Mouse (Mus musculus): ENCODE measurements around the gene Ceacam20.
"Not testable (repeated sequence)": the region's sequence is repeated elsewhere in the genome, so short reads cannot be mapped to it uniquely, and the experiment has no call there.

Gene Ceacam20

DNA sequence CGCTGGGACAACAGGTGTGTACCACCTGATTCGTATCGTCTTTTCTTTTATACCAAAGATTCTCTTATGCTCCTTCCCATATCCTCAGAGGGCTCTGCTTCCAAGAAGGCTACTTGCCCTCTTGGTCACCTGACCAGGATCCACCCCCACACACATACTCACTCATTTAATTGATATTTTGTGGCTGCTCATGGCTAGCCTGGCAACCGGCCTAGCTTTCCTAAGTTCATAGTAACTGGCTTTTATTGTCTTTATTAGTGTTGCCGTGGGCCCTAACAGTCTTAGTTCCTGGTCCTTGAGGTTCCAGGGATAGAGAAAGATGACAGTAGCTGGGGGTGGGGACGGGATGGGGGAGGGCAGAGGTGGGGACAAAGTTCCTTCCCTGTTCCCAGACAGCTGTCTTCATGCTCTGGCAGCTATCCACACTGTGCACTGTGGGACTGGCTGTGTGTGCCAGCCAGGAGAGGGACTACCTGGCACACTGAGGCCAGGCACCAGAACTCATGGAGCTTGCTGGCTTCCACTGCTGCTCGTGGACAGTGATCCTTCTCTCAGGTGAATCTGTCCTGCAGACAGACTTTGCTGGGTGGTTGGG, at the start of gene Ceacam20:
TSS of gene Ceacam20 (plus strand) at position 428 of the 595 bp plus-strand sequence.
- no peak for DNase-seq (ENCODE audit: low spot score)

DNA sequence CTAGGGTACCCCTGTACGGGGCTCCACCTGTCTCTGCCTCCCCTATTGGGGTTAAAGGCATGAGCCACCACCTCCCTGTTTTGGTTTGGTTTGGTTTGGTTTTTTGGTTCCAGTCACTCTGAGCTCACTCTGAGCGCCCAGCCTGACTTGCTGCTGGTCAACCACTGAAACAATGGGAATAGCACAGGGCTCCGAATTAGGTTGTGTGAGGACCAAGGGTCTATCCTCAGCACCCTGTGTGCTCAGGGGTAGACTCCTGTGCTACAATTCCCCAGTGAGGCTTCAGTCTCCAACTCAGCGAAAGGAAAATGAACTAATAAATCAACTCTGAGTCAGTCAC, 45.1 kb upstream of the Ceacam20 start:
- DNase-seq (ENCODE audit: low spot score), result no peak

DNA sequence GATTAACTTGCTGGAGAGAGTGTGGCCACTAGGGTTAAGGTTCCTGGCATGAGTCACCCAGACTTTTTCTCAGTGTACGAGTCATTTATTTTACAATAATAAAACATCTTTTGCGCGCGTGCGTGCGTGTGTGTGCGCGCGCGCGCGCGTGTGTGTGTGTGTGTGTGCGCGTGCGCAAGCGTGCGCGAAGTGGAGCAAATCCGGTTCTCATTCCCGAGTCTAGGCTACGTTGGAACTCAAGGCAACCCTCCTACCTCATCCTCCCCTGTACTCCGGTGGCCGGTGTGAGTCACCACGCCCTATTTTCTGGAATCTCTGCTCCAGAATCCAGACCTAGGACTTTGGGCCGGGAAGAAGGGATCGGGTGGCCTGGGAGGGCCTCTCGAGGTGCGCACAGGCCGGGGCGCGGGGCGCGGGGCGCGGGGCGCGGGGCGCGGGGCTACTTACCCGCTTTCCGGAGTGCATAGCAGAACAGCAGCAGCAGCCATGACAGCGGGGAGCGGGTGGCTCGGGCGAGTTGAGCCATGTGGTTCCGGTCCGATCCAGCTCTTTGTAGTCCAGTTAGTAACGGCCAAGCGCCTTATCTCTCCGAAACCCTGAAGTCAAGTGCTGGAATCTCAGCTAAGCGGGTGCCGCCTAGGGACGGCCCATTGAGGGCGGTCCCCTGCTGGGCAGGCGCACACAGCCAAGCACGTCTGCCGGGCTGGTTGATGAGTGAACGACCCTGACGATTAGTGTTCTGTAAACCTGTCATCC, 44.5 kb upstream of the Ceacam20 start, which contains the start of gene Pvr:
TSS of gene Pvr (minus strand) at position 655 of the 756 bp plus-strand sequence.
- DNase-seq (ENCODE audit: low spot score), result peak; percentile 83

DNA sequence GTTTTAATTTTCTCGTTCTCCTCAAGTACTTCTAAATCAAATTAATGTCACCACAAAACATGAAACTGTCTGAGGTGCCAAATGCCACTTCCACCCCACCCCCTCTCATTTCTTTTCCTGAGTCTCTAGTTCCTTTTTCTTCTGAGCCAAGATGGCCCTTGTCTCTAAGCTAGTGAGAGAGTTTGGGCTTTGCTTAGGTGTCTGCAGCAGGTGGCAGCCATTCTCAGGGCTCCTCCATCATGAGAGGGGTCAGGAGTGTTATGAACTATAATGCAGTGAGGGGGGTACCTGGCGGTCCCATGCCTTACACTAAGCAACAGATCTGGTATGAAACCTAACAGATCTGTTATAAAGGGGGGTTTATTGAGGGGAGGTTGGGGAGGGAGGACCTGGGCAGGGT, 41.9 kb upstream of the Ceacam20 start:
- DNase-seq (ENCODE audit: low spot score), result no peak

DNA sequence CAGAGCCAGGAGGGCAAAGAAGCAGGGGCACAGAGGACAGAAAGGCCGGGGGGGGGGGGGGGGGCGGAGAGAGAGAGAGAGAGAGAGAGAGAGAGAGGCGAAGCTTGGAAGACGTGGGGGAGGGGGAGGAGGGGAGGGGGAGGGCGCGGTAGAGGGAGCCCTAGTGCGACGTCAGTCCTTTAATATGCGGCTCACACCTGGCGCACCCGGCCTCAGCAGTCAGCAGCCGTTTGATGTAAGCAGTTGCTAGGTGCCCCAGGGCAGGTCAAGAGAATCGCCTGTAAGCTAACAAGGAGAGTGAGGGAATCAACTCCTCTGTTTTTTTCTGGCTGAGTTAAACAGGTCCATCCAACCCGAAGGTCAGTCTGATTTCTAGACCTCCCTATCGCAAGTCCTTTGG, 41.4 kb upstream of the Ceacam20 start:
- no peak for DNase-seq (ENCODE audit: low spot score)

DNA sequence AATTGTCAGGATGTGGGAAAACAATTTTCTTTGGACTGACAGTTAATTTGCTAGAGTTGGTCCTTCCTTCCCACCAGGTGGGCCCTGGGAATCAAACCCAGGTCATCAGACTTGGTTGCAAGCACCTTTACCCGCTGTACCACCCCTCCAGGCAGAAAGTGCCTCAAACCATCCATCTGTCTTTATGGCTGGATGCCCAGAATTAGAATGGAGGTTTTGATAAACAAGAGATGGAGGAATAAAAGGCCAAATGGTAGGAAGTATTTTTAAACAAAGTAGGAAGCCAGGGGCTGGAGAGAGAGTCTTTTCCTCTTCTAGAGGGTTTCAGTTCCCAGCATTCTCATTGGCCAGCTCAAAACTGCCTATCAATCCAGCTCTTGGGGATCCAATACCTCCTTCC, 39.8 kb upstream of the Ceacam20 start:
- DNase-seq (ENCODE audit: low spot score), result no peak

DNA sequence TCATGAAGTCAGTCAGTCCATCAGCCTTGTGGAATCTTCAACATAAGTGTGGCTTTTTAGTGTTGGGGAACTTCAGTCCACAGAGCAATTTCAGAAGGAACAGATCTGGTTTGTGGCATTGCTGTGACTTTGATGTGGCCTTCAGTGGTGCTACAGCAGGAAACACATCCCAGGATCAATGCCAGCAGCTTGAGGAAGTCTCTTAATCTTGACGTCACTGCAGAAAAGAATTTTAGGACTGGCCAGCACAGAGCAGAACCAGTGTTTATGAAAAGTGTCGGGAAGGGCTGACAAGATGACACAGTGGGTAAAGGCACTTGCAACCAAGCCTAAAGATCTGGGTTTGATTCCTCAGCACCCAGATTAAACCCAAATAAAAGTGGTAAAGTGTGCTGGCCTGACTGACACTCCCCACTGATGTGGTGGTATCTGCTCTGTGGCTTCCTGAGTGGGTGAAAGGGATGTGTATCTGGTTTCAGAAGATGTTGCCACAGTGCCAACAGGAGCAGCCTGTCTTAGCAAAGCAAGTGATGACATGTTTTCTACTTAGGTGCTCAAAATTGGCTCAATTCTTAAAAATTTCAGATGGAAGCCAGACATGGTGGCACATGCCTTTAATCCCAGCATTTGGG, 38.2 kb upstream of the Ceacam20 start:
- DNase-seq (ENCODE audit: low spot score), result no peak

DNA sequence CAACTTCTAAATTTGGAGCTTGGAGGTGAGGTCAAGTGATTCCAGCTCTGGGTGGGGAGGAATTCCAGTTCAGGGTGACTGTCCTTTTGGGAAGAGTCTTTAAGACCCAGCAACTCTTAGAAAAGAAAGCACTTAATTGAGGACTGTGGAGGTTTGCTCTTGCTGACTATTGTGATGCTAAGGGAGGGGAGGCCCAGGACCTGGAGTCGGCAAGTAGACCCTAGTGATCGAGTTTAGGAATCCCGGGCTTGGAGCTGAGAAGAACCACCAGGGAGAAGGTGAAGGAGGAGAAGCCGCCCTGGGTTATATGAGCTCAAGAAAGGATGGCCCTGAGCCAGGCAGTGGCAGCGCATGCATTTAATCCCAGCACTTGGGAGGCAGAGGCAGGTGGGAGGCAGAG, 36.7 kb upstream of the Ceacam20 start:
- no peak for DNase-seq (ENCODE audit: low spot score)

DNA sequence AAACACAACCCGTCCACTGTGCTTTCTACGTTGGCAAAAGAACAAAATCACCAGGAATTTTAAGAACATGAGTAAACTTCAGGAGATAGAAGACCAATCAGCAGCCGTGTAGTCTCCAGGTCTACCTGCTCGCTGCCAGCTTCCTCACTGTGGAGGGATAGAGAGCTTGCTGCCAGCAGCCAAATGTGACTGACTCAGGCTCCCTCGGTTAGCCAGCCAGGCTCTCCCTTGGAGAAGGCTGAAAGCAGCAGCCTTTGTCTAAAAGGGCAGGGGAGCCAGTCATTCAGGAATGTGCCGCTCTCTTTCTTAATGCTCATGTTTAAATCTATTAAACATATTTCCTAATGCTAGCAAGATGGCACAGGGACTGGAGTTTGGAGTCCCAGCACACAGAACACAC, 34.7 kb upstream of the Ceacam20 start:
- DNase-seq (ENCODE audit: low spot score), result not testable (repeated sequence)

DNA sequence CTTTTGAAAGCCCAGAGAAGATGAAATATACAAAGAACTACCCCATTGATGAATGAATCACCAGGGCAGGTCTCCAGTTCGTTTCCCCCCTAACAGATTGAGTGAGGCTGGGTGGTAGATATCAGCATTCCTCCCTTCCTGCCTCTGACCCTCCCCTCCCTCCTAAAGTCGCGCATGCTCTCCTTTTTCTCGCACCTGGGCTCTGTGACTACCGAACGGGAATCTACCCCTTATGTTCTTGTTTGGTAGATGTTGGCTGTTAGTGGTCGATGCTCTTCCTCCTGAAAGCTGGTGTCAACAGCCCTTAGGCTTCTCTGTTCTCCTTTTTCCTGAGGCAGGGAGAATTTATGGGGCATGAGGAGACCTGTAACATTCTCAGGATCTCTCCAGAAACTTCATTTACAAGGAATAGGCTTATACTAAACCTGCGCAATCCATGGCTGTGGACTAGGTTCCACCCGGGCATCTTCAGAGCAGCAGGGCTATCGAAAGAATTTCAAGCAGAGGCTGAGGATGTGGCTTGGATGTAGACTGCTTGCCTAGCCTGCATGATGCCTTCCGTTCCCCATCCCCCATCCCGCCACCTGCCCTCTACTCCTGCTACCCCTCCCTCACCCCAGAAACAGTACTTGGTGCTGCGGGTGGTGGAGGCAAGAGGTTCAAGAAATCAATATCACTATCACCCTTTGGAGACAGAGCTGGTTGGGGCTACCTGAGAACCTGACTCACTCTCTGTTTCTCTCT, 32.9 kb upstream of the Ceacam20 start:
- no peak for DNase-seq (ENCODE audit: low spot score)

DNA sequence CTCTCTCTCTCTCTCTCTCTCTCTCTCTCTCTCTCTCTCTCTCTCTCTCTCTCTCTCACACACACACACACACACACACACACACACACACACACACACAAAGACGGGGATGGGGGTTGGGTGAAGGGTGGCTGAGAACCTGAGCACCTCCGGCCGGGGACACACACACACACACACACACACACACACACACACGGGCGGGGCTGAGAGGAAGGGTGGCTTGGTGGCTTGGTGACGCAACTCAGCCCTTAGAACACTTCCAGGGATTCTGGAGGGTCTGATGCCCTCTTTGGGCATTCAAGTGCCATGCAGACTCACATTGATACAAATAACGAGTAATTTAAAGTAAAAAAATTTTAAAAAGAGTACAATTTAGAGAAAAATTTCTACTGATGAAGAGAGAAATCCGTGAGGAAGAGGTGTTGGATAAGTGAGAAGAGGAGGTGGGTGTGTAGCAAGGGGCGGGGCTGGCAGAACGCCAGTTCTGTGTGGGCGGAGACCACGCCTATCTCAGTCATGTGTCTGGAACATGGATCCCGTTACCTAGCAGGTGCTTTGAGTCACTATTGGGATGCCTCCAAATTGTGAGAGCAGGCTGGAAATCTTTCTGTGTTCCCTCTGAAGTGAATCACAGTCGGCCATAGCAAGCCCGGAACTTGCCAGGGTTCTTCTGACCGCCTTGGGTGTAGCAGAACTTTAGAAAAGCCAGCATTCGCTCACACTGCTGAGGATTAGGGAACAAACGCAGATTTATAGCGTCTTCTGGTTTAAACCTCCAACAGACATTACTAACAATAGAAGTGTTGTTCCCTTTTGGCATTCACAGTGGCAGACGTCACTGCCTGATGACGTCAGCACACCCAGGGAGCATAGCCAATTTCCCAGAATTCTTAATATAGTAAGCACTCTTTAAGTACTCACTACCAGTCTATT, 32.1 kb upstream of the Ceacam20 start:
- DNase-seq (ENCODE audit: low spot score), result peak; percentile 65

DNA sequence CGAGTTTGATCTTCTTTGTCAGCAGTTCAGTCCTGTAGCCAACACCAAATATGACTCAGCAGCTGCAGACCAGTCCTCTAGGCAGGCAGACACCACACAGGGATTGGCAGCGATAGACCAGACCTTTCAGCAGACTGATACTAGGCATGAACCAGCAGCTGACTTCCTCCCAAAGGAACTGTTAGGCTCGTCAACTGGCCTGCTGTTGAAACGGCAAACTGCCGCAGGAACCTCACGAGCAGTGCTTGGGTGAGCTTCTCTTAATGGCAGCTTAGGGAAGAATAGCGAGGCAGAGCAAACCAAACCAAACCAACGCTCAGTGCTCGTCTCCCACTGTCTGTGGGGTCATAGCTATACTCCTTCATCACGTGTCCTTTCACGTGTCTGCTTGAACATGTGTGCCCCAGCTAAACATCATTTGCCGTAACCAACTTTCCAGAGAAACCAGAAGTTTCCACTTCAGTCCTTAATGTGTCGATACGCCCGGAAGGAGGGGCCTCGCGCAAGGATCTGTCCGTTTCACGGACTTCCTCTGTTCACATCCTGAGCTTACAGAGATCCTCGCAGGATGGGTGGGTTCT, 30.0 kb upstream of the Ceacam20 start:
- no peak for DNase-seq (ENCODE audit: low spot score)

DNA sequence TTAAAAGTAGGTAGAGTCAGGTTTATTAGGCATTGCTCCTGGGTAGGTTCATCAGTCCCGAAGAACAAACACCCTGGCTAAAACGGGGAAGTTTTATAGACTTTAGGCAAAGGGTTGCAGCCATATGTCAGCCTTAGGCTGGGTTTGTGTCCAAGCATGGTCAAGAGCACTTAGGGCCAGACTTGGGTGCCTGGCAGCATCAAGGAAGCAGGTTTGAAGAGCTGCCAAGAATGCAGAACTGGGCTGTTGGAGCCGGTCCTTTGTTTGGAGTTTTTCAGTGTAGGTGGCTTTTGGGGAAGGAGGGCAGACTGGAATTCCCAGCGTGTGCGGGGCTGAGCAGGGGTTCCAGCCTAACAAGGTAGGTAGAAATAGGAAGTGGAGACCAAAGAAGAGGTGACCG, 29.3 kb upstream of the Ceacam20 start:
- no peak for DNase-seq (ENCODE audit: low spot score)

DNA sequence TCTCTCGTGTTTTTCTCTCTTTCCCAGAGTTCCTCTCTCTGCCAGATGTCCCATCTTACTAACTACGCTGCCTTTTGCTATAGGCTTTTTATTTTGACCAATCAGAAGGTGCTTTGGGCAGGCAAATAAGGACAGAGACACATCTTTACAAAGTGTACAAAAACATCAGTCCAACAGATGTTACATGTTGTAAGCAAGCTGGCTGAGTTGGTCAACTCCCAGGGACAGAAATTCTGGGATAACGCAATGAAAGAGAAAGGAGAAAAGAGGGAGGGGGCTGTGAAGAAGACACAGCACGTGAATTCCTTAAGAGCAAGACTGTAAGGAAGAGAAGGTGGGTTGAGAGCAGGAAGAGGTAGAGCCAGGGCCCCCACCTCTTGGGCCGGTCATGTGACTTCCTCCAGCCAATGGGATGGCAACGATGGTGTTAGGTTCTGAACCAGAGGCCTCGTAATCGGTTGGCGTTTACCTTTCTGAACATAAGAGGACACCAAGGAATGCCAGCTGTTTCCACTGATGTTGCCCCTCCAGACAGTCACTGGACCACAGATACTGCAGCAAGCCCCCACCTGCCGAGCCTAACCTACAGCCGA, 27.9 kb upstream of the Ceacam20 start:
- DNase-seq (ENCODE audit: low spot score), result no peak

DNA sequence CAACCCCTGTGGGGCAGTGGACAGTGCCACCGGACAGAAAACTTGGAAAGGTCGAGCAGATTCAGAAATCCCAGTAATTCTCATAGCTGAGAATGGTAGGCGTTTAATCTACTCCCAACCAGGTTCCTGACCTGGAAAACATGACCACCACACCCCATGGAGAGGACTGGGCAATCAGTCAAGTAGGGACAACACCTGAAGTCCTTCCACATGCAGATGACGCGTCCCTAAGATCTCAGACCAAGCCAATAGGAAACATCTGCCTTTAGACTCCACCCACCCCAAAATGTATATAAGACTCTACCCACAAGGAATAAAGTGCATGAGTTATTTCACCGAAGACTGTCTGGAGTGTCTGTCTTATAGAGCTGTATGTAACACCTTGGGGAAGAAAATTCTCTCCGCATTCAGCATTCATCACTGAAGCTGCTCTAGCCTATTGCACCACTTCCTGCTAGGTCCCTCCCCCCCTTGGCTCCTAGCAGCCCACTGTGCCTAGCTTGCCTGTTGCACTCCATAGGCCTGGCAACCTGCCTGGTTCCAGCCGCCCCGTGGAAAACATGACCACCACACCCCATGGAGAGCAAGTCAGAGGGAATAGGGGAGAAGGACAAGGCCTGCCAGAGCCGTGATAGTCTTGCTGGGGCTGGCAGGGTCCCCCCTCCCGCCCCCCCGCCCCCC, 25.5 kb upstream of the Ceacam20 start:
- DNase-seq (ENCODE audit: low spot score), result peak; percentile 82

DNA sequence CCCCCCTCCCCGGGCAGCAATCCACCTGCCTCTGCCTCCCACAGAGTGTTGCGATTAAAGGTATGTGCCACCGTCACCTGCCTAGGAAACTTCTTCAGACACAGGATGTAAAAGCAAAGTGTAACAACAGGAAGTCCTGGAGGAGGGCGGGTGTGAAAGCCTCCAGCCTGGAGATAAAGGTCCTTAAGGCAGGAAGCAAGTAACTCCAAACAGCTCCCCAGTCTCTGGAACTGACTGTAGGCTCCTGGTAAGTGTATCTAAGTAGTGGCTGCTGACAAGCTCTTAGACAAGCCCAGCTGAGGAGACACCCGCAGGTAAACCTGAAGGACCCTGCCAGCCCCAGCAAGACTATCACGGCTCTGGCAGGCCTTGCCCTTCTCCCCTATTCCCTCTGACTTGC, 25.0 kb upstream of the Ceacam20 start:
- no peak for DNase-seq (ENCODE audit: low spot score)

DNA sequence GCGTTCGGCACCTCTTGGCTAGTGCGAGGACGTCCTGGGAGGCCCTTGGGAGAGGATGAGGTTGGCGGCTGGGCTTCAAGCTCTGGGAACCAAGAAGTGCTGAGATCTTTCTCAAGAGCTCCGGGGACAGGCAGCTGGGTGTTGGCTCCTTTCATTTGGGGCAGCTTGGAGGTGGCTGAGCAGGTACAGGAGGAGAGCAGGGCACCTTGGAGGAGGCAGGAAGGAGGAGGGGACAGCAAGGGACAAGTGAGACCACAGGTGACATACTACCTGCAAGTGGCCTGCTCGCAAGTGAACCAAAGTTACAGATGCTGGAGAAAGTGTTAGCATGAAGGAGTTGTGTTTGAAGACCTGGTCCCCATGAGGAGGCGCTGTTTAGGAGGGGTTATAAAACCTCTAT, 20.5 kb upstream of the Ceacam20 start:
- DNase-seq (ENCODE audit: low spot score), result no peak

DNA sequence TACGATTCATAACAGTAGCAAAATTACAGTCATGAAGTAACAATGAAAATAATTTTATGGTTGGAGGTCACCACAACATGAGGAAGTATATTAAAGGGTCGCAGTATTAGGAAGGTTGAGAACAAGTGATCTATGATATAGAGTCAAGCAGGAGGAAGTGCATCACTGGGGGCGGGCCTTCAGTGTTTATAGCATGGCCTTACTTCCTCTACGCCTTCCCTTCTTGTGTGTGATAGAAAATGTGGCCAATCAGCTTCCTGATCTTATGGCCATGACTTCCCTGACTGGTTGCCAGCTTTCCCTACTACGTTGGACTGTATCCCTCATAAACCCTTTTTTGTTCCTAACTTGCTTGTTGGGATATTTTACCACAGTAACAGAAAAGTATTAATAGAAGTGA, 20.0 kb upstream of the Ceacam20 start:
- no peak for DNase-seq (ENCODE audit: low spot score)

DNA sequence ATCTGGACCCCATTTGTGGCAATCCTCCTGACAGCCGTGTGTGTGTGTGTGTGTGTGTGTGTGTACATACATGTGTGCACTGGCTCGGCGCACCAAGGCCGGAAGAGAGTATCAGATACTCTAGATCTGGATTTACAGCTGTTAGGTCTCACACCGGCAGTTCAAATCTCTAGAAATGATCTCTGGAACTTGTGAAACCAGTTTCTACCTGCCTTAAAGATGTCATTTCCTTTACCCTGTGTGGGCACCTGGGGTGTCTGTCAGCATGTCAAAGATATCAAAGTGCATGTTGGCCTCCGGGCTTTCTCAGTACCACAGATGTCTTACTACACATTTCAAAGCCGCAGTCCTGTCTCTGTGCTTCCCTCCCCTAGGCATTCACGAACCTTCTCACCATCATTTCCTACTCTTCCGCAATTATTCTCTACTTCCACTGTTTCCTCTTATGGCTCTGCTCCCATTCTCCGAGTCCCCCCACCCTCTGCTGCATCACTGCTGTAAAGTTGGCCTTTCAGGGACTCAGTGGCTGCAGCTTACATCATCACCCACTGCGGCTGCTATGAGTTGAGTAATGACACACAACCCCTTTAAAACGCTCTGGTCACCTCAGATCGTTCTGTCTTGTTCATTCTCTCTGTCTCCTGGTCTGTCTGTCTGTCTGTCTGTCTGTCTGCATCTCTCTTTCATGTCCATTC, 19.2 kb upstream of the Ceacam20 start:
- no peak for DNase-seq (ENCODE audit: low spot score)

DNA sequence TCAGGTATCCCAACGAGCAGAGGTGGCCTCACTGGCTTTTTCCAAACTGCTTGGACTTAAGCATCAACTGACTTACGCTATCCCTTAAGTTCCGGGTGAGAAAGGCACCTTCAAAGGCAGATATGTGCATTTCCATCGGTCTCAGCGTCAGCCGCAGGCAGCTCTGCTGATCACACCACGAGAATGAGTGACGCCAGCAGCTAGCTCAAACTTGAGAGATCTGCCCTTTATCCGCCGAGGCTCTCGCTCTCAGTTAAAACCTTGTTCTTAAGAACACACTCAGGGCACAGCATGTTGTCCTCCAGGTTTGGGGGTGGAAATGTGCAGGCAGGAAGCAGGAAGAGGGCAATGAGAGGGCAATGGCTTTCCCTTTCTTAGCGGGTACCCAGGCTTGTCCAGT, 16.3 kb upstream of the Ceacam20 start:
- DNase-seq (ENCODE audit: low spot score), result no peak
